Mouse (Mus musculus) R1 (cell line): ENCODE results near the gene Zfp398.
"Not testable (repeated sequence)": the region's sequence is repeated elsewhere in the genome, so short reads cannot be mapped to it uniquely, and the experiment has no call there.

Source experiments
- DNase-seq: peaks from one replicate; pipeline ENCODE4 v3.0.0-alpha.2; 2018; ENCODE audit warnings: low read depth, low spot score

Gene Zfp398

DNA sequence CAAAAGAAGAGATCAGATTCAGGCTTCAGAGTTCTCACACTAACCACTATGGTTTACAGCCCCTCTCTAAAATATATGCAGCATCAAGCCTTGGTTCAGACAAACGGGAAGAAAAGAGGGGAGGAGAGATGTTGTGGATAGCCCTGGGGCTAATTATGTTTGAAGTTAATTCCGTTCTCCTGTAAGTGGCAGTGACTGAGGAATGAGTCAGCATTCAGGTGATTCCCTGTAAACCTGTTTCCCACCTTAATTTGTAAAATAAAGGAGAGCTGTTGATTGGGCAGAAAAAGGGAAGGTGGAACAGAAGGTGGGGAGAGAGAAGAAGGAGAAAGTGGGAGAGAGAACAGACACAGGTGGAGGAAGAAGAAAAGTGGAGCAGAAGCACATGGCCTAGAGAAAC lies 11.2 kb upstream of the Zfp398 start:
- peak; percentile 71 for DNase-seq

DNA sequence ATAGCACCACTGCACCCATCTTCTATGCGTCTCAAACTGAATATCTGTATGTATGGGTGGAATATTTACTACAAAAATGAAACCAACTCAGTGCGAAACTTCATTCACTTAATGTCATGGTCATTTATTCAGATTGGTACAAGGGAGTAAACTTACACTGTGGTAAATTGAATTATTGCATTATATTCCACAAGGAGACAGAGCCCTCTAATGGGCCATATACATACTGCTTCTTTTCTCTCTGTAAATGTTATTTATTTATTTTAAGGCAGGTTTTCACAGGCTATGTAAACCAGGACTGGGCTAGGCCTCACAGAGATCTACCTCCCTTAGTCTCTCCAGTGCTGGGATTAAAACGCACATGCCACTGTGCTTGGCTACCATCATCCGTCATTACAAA lies 8.0 kb upstream of the Zfp398 start:
- DNase-seq = no peak

DNA sequence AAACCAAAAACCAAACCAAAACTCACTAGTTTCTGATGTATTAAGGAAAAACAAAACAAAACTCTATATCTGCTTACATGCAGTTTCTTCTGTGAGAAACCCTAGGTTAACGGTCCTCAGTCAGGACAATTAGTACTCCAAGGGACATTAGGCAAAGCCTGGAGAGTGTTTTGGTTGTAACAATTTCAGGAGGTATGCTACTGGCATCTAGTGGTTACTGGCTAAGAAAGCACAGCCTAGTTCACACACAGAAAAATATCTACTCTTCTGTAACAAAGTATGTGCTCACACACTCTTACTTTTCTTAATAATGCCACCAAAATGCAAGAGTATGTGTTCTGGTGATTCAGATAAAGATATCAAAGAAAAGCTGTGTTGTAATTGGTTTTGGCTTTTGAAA lies 6.5 kb upstream of the Zfp398 start:
- DNase-seq = no peak

DNA sequence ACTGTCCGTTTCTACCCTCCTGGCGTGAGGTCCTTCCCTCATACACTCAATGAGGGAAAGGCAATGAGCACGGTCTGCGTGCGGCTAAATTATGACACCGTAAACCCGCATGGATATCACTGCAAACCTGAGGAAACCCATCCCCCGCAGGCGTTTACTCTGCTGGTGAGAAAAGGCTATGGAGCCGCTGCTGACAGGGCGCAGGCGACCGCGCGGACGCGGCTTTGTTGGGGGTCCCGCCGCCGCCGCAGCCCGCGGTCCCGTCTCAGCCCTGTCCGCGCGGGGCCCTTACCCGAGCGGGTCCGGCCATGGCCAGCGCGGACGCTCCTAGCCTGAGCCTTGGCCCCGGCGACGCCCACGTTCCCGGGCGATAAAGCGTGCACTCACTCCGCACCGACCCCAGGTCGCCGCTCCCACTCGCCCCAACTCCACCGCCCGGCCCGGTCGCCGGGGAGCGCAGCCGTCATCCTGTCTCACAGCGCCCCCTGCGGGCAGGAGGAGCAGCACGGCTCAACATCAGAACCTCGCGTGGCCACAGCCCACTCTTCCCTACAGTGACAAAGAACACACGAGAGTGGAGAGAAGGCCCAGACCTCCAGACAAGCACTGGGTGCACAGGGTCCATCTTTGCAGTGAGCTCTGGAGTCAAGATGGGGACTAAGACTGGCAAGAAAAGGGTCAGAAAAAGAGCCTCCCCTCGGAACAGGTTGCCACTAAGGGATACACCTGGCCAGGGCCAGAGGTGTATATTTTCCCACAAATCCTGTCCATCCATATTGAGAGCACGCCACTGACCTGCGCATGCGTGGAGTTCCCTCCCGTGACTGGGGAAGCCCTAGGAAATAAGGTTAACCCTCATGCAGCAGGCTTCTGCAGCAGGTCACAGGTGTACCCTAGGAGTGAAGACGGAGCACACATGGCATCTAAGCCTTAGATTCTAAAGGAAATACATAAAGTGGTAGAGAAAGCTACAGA lies 5.1 kb upstream of the Zfp398 start, which contains the start of gene Zfp786:
Gene Zfp786 (minus strand): TSS at position 764 of the 975 bp plus-strand sequence.
- peak; percentile 95 for DNase-seq

DNA sequence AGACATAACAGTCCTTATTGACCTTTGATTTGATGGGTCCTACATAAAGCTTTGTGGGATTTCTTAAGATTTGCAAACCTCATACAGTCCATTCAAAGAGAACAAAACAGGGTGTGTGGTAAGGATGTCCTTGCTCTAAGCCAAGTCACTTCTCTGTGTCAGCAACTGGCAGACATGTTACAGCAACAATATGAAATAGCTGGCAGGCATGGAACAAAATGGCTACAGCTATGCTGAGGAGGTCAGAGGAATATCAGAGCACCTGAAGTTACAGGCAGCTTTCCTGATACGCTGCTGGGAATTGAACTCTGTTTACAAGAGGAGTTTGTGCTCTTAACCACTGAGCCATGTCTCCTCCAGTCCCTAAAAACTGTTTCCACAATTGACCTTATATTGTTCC lies 3.2 kb upstream of the Zfp398 start:
- no peak for DNase-seq

DNA sequence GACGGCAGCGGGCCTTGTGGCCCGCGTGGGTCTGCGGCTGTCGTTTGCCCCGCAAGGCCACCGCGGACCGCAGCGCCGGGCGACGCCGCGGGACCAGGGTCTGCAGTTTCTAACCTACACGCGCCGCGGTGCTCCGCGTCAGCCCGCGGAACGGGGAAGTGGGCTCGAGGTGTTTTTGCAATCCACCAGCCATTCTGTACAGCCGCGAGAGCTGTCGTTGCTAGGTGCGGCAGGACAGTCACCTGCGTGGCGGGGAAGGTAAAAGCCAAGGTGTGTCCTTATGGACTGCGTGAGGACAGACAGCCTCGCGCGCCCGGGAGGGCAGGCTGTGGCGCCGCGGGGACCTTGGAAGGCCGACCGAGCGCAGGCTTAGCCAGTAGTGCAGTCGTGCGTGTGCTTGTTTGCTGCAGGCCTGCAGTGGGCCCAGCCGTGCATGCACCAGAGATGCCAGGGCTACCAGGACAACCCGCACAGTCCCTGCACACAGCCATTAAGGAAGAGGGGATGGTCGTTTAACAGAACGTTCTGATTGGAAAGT lies 592 bp downstream of the Zfp398 start:
- peak; percentile 67 for DNase-seq

DNA sequence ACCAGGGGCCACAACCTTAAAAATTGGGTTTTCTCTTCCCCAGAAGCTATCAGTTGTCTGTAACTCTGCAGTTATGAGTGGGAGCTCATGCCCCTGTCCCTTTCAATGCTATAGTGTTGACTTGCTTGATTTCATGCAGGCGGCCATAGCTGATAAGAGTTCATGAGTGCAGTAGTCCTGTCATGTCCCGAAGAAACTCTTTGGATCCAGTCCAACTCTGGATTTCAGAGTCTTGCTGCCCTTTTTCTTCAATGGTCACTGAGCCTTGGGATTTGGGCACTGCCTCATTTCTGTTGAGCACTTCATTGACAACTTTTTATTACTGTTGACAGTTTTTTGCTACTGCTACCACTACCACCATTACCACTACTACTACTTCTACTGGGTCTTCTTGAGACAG lies 2.2 kb downstream of the Zfp398 start:
- no peak for DNase-seq

DNA sequence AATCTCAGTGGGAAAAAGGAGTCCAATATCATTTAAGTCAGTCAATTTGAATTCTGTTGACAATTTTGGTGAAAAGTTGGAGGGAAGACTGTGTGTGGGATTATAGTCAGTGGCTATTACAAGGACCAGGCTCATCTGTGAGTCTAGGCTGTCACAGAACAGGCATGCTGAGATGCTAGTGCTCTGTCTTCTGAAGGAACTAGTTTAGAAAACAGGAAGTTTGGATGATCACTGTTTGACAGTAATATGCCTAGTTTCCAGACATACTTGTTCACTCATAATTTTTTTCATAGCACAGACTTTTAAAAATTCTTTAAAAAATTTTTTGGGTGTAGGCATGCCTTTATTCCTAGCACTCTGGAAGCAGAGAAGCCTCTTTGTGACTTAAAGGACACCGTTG lies 5.6 kb downstream of the Zfp398 start:
- DNase-seq = no peak

DNA sequence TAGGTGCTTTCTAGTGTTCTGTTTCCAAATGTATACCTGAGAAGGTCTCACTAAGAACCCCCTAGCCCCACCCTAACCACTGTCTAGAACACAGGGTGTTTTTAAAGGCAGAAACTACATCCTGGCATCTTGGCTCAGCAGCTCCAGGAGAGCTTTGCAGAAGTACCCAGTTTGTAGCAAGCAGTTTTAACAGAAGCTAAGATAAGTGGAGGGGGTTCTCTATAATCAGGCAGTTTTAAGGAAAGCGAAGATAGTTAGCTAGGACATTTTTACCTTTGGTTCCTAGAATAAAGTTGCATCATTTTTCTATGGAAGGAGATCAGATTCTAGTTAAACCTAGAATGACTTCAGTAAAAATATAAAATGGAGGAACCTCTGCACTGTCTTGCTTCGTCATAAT lies 6.4 kb downstream of the Zfp398 start:
- no peak for DNase-seq

DNA sequence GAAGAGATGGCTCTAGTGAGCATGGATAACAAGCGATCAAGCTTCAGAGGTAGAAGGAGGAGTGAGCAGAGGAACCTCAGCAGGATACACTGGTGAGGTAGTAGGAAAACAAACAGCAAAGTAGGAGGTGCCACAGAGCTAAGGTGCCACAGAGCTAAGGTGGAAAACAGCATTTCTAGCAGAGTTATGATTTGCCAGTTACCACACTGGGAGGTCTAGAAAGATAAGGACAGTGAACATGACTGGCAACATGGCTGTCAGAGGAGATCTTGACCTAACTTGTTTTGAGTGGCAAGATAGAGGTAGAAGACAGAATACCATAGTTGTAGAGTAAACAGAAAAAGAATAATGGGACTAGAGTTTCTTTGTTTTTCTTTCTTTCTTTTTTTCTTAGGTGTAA lies 6.9 kb downstream of the Zfp398 start:
- no peak for DNase-seq

DNA sequence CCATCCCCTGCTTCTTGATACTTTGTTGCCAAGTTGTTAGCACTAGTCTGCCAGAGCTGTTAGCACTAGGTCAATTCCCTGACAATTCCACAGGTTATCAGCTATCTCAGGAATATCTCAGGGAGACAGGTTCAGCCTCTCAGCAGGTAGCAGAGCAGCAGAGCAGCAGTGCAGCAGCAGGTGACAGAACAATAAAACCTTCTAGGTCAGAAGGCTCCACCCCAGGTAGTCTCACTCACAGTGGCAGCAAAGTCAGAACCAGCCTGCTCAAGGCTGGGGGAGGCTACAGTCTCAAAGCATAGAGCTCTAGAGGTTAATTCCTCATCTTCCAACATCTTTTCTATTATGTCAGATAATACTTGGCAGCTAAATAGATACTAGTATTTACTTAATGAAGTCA lies 10.3 kb downstream of the Zfp398 start:
- DNase-seq = no peak

DNA sequence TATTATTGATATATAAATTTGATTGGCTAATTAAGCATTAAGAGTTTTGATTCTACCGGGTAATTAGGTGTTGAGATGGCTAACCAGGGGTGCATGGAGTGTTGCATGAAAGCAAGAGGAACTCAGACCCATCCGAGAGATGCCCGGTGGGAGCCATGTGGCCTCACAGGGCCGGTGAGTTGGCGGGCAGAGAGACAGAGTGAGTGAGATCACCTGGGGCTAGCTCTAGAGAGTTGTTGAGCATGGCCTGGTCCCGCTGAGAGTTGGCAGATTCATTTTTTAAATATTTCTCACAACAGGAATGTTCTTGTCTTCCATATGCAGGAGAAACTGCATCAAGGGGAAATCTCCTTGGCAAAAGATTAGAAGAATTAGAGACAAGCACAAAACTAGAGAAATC lies 21.8 kb downstream of the Zfp398 start:
- no peak for DNase-seq

DNA sequence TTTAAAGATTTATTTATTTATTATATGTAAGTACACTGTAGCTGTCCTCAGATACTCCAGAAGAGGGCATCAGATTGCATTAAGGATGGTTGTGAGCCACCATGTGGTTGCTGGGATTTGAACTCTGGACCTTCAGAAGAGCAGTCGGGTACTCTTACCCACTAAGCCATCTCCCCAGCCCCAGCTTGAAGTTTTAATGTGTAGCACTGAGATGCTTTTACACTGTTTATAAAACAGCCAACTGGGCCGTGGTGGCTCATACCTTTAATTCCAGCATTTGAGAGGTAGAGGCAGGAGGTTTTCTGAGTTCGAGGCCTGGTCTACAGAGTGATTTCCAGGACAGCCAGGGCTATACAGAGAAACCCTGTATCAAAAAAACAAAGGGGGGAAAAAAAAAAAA lies 22.3 kb downstream of the Zfp398 start:
- DNase-seq = not testable (repeated sequence)

DNA sequence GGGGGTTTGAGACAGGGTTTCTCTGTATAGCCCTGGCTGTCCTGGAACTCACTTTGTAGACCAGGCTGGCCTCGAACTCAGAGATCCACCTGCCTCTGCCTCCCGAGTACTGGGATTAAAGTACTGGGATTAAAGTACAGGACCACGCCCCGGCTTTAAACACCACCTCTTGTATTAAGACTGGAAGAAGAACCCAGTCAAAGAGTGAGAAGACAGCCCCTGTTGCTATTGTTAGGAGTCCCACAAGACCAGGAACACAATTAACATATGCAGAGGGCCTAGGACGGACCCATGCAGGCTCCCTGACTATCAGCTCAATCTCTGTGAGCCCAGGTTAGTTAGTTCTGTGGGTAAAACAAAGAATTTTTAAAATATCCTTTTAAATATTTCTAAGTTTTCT lies 36.8 kb downstream of the Zfp398 start:
- DNase-seq = peak; percentile 61

DNA sequence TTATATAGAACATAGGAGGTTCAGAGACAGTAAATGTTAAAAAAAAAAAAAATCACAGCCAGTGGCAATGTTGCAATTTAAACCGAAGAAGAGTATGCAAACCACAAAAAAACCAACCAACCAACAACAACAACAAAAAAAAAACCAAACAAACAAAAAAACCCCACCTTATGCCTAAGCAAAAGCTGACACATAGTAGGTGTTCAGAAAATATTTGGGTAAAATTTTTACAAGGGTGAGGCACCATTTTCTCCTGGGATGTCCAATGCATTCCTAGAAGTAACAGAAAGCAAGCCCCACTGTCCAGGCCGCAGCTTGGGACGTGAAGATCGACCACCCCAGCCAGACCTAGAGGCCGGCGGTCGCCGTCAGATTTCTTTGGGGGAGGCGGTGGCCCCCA lies 41.6 kb downstream of the Zfp398 start, which contains the start of gene Zfp282:
Gene Zfp282 (plus strand): TSS at position 147 of the 400 bp plus-strand sequence.
- DNase-seq = no peak

DNA sequence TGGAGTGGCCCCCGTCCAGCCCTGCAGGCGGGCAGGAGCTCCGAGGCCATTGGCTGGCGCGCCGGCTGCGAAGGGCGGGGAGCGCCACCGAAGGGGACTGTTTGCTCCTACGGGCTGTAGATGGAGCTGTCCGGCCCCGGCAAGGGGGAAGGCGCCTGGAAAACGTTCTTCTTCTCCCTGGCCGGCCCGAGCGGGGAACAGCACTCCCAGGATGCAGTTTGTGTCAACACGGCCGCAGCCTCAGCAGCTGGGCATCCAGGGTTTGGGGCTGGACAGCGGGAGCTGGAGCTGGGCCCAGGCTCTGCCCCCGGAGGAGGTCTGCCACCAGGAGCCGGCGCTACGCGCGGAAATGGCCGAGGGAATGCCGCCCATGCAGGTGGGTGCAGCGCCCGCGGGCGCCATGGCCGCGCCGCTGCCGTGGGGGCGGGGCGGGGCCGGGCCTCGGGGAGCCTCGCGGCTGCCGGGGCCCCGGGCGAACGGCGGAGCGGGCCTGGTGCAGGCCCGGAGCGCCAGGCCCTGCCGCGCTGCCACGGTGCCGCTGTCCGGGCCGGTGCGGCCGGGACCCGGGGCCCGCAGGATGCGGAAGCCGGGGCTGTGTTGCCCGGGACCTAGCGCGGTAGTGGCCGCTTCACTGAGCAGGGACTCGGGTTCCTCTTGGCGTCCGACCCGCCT lies 42.1 kb downstream of the Zfp398 start:
- peak; percentile 90 for DNase-seq

DNA sequence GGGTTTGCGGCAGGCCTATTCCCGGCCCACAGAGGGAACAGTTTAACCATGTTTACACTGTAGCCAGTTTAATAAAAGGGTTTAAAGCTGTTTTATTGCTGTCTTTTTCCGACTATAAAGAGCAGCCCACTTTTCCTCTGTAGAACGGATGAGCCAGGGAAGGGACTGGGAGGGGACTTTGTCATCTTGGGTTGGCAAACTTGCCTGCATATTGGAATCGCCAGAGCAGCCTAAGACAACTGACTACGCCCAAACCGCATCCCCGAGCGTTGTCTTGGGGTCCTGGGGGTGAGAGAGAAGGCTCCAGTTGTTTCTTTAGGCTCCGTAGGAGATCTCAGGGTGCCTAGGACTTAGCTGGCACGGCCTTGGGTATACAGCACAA lies 42.7 kb downstream of the Zfp398 start:
- peak; percentile 39 for DNase-seq

DNA sequence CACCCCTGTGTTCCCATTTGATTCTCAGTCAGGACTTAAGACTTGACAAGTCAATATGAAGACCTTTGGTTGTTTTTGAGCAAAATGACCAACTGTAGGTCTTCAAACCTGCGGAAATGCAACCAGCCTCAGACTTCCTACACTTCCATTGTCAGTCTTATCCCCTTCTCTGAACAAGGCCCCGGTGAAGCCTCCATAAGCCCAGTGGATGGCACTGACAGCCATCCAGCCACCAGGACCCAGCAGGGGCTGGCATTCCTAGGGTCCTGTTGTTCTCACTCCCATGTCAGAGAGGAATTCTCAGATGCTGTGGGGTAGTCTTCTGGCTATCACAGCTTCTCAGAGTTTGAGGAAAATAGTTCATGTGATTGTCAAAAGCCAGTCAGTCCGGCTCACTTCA lies 43.1 kb downstream of the Zfp398 start:
- no peak for DNase-seq

DNA sequence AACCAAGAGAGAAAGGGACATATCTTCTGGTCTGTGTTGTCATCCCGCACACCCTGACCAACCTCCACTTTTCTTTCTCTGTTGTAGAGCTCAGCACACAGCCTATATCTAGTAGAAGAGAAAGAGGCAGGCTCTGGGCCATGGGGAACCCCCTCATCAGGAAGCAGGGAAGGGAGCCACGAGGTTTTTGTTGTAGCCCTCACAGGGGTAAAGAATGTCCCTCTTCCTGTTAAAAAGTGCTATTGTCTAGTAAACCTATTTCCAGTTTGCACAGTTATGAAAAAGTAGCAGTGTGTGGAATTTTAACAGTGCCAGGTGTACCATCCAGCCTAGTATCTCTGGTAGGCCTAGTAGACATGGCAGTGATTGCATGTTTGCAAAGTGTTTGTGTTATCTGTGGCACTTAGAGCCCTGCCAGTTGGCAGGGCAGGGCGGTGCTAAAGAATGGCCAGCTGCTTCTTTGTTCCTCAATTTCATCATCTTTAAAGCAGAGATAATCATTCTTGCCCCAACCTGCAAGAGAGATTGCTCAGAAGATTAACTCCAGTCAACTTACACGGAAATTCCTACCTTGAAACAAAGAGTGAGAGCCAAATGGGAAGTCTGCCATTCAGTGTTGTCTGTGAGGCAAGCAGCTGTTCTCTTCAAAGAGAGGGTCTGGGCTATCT lies 43.7 kb downstream of the Zfp398 start:
- DNase-seq = no peak

DNA sequence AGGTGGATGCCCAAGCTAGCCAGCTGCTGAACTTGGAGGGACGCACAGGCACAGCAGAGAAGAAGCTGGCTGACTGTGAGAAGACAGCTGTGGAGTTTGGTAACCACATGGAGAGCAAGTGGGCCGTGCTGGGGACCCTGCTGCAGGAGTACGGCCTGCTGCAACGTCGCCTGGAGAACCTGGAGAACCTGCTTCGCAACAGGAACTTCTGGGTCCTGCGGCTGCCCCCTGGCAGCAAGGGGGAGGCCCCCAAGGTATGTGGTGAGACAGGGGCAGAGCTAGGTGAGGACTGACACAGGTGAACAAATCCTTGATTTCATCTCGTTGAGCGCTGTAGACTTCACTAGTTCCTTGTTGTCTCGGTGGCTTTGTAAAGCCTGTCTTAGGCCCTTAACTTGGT lies 44.7 kb downstream of the Zfp398 start:
- no peak for DNase-seq

DNA sequence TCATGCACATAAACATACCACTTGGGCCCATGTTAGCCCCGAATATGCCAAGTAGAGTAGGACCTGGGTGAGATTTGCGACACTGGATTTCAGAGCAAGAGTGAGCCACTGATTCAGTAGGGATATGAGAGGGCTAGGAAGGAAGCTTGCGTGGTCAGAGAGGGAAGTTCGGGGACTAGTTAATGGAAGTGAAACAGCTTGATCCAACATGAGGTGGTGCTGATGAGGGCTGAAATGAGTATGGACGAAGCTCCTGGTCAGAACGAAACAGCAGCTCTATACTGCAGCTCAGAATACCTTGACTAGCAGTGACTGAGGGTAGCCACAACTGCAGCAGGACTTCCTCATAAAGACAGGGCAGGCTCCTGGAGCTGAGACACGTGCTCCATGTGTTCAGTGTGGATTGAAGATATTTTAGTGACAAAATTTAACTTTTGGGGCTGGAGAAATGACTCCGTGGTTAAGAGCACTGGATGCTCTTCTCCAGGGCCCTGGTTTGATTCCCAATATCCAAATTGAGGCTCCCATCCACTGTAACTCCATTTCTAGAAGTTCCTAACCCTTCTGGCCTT lies 53.4 kb downstream of the Zfp398 start:
- no peak for DNase-seq

DNA sequence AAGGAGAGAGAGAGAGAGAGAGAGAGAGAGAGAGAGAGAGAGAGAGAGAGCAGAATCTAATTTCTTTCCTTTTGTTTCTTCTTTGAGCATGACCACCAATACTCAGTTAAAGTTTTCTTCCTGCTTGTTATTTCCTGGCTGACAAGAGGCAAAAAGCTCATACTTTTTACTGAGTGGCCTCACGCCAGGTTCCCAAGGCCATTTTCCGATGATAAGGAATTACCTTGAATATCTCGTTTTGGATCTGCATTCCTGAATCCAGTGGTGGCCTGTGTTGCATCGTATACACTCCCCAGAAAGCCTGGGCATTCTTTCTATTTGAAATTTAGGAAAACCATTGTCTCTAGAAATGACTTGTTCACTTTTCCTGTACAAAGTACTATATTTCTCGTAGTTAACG lies 64.0 kb downstream of the Zfp398 start:
- no peak for DNase-seq
